Mouse (Mus musculus): ENCODE measurements around the gene Dnajc10. TPM values are rescaled to one million over a fixed set of nuclear protein-coding genes. Genes with fewer than 3 reads are reported as not detected.

Dnajc10 gene
- polyA plus RNA-seq, 1 experiment from 2014 or later, result 47.2 TPM

- Histone ChIP-seq H3K4me2 (no peak overlapping the region), H3K9ac (no peak overlapping the region), H3K27me3 (no peaks in the 10 kb centered on the region), H3K4me1 (replicated peaks) (no peaks in the 10 kb centered on the region), H3K4me3 (no peak overlapping the region), H3K9me3 (replicated peaks) (no peaks in the 10 kb centered on the region), H3K27ac (no peak overlapping the region), H3K36me3 (no peaks in the 10 kb centered on the region)
- no peak for ATAC-seq (replicated peaks; ENCODE audit: insufficient number of reproducible peaks, insufficient read depth, low FRiP score, low read depth)
- 78% methylated on average over 4 of the region's 4 CpGs for WGBS
These were observed 14.5 kb upstream of the Dnajc10 start for GRCm38 (mm10) chr2:80300806-80301205.

GRCm38 (mm10) chr2:80303957-80304356, 11.3 kb upstream of the Dnajc10 start:
- Histone ChIP-seq H3K9ac (no peak overlapping the region), H3K27me3 (no peaks in the 10 kb centered on the region), H3K36me3 (no peaks in the 10 kb centered on the region), H3K4me3 (no peak overlapping the region), H3K27ac (no peak overlapping the region), H3K9me3 (replicated peaks) (no peaks in the 10 kb centered on the region), H3K4me2 (no peak overlapping the region), H3K4me1 (replicated peaks) (no peaks in the 10 kb centered on the region)
- 76% methylated on average over 2 of the region's 2 CpGs for WGBS
- no peak for ATAC-seq (replicated peaks; ENCODE audit: insufficient number of reproducible peaks, insufficient read depth, low FRiP score, low read depth)

- Histone ChIP-seq H3K27ac (no peak overlapping the region), H3K4me2 (no peak overlapping the region), H3K9ac (no peak overlapping the region), H3K36me3 (no peaks in the 10 kb centered on the region), H3K9me3 (replicated peaks) (no peaks in the 10 kb centered on the region), H3K4me3 (no peak overlapping the region), H3K27me3 (no peaks in the 10 kb centered on the region), H3K4me1 (replicated peaks) (no peaks in the 10 kb centered on the region)
- no peak for ATAC-seq (replicated peaks; ENCODE audit: insufficient number of reproducible peaks, insufficient read depth, low FRiP score, low read depth)
- WGBS, result 81% methylated on average over 3 of the region's 3 CpGs
These were observed 7.6 kb upstream of the Dnajc10 start for GRCm38 (mm10) chr2:80307701-80308100.

GRCm38 (mm10) chr2:80309775-80310174, 5.5 kb upstream of the Dnajc10 start:
- no peaks in the 10 kb centered on the region for H3K36me3 ChIP-seq
- H3K27ac ChIP-seq, result no peak overlapping the region
- no peak for ATAC-seq (replicated peaks; ENCODE audit: insufficient number of reproducible peaks, insufficient read depth, low FRiP score, low read depth)
- no peak overlapping the region for H3K9ac ChIP-seq
- H3K4me3 ChIP-seq, result no peak overlapping the region
- H3K4me2 ChIP-seq, result no peak overlapping the region
- H3K9me3 ChIP-seq (replicated peaks), result no peaks in the 10 kb centered on the region
- H3K4me1 ChIP-seq (replicated peaks), result 0 out of 2 replicates have a peak, but pooled peaks cover 1% of the 10 kb centered on the region
- WGBS, result 74% methylated on average over 4 of the region's 4 CpGs
- H3K27me3 ChIP-seq, result no peaks in the 10 kb centered on the region

GRCm38 (mm10) chr2:80310772-80311171, 4.5 kb upstream of the Dnajc10 start:
- ATAC-seq (replicated peaks; ENCODE audit: insufficient number of reproducible peaks, insufficient read depth, low FRiP score, low read depth), result no peak
- Histone ChIP-seq H3K4me1 (replicated peaks) (0 out of 2 replicates have a peak, but pooled peaks cover 2% of the 10 kb centered on the region), H3K27ac (no peak overlapping the region), H3K9ac (no peak overlapping the region), H3K4me2 (no peak overlapping the region), H3K36me3 (no peaks in the 10 kb centered on the region), H3K9me3 (replicated peaks) (no peaks in the 10 kb centered on the region), H3K4me3 (no peak overlapping the region), H3K27me3 (no peaks in the 10 kb centered on the region)
- WGBS, result 20% methylated on average over 4 of the region's 4 CpGs

GRCm38 (mm10) chr2:80311350-80311749, 3.9 kb upstream of the Dnajc10 start:
- H3K27me3 ChIP-seq, result no peaks in the 10 kb centered on the region
- H3K4me2 ChIP-seq, result no peak overlapping the region
- H3K9me3 ChIP-seq (replicated peaks), result no peaks in the 10 kb centered on the region
- no peak overlapping the region for H3K4me3 ChIP-seq
- H3K4me1 ChIP-seq (replicated peaks), result peaks cover 7% of the 10 kb centered on the region; the same call in 1 of the 2 replicates
- no peaks in the 10 kb centered on the region for H3K36me3 ChIP-seq
- WGBS, result 60% methylated on average over 4 of the region's 4 CpGs
- no peak overlapping the region for H3K9ac ChIP-seq
- no peak overlapping the region for H3K27ac ChIP-seq
- no peak for ATAC-seq (replicated peaks; ENCODE audit: insufficient number of reproducible peaks, insufficient read depth, low FRiP score, low read depth)

GRCm38 (mm10) chr2:80314201-80314600, 1.1 kb upstream of the Dnajc10 start:
- Histone ChIP-seq H3K4me3 (no peak overlapping the region), H3K27me3 (no peaks in the 10 kb centered on the region), H3K4me2 (no peak overlapping the region; the same call in 1 of the 2 replicates), H3K36me3 (no peaks in the 10 kb centered on the region; the same call in 1 of the 2 replicates), H3K27ac (no peak overlapping the region), H3K4me1 (replicated peaks) (peaks cover 7% of the 10 kb centered on the region; the same call in 1 of the 2 replicates), H3K9ac (no peak overlapping the region), H3K9me3 (replicated peaks) (no peaks in the 10 kb centered on the region)
- ATAC-seq (replicated peaks; ENCODE audit: insufficient number of reproducible peaks, insufficient read depth, low FRiP score, low read depth), result no peak
- 49% methylated on average over 1 of the region's 1 CpGs for WGBS

- Histone ChIP-seq H3K27me3 (no peaks in the 10 kb centered on the region), H3K27ac (peak overlapping the region; percentile 91), H3K36me3 (peaks cover 4% of the 10 kb centered on the region), H3K9me3 (replicated peaks) (no peaks in the 10 kb centered on the region), H3K9ac (peak overlapping the region; percentile 89), H3K4me3 (peak overlapping the region; percentile 96), H3K4me1 (replicated peaks) (peaks cover 7% of the 10 kb centered on the region; the same call in 1 of the 2 replicates), H3K4me2 (peak overlapping the region; percentile 84)
- 43% methylated on average over 7 of the region's 7 CpGs for WGBS
- ATAC-seq (replicated peaks; ENCODE audit: insufficient number of reproducible peaks, insufficient read depth, low FRiP score, low read depth), result no peak
These were observed 418 bp upstream of the Dnajc10 start for GRCm38 (mm10) chr2:80314854-80315241.

- no peak overlapping the region for H3K4me3 ChIP-seq
- peaks cover 59% of the 10 kb centered on the region for H3K36me3 ChIP-seq
- no peaks in the 10 kb centered on the region for H3K9me3 ChIP-seq (replicated peaks)
- H3K9ac ChIP-seq, result no peak overlapping the region
- ATAC-seq (replicated peaks; ENCODE audit: insufficient number of reproducible peaks, insufficient read depth, low FRiP score, low read depth), result no peak
- 92% methylated on average over 4 of the region's 4 CpGs for WGBS
- no peaks in the 10 kb centered on the region for H3K27me3 ChIP-seq
- no peaks in the 10 kb centered on the region for H3K4me1 ChIP-seq (replicated peaks)
- no peak overlapping the region for H3K4me2 ChIP-seq
- H3K27ac ChIP-seq, result no peak overlapping the region
These were observed 7.6 kb downstream of the Dnajc10 start for GRCm38 (mm10) chr2:80322878-80323277.

- Histone ChIP-seq H3K27me3 (no peaks in the 10 kb centered on the region), H3K36me3 (peaks cover 68% of the 10 kb centered on the region), H3K4me2 (no peak overlapping the region), H3K4me1 (replicated peaks) (no peaks in the 10 kb centered on the region), H3K4me3 (no peak overlapping the region), H3K27ac (no peak overlapping the region), H3K9me3 (replicated peaks) (no peaks in the 10 kb centered on the region), H3K9ac (no peak overlapping the region)
- no peak for ATAC-seq (replicated peaks; ENCODE audit: insufficient number of reproducible peaks, insufficient read depth, low FRiP score, low read depth)
- WGBS, result 86% methylated on average over 2 of the region's 2 CpGs
These were observed 10.5 kb downstream of the Dnajc10 start for GRCm38 (mm10) chr2:80325779-80326178.

- Histone ChIP-seq H3K4me1 (replicated peaks) (no peaks in the 10 kb centered on the region), H3K4me2 (no peak overlapping the region), H3K9ac (no peak overlapping the region), H3K9me3 (replicated peaks) (no peaks in the 10 kb centered on the region), H3K27me3 (no peaks in the 10 kb centered on the region), H3K36me3 (peaks cover 63% of the 10 kb centered on the region), H3K4me3 (no peak overlapping the region), H3K27ac (no peak overlapping the region)
- ATAC-seq (replicated peaks; ENCODE audit: insufficient number of reproducible peaks, insufficient read depth, low FRiP score, low read depth), result no peak
- WGBS, result 89% methylated on average over 6 of the region's 6 CpGs
These were observed 12.0 kb downstream of the Dnajc10 start for GRCm38 (mm10) chr2:80327272-80327671.

- Histone ChIP-seq H3K27me3 (no peaks in the 10 kb centered on the region), H3K9me3 (replicated peaks) (no peaks in the 10 kb centered on the region), H3K9ac (no peak overlapping the region), H3K4me3 (no peak overlapping the region), H3K4me2 (no peak overlapping the region), H3K4me1 (replicated peaks) (no peaks in the 10 kb centered on the region), H3K27ac (no peak overlapping the region), H3K36me3 (peaks cover 59% of the 10 kb centered on the region)
- WGBS, result 91% methylated on average over 7 of the region's 7 CpGs
- ATAC-seq (replicated peaks; ENCODE audit: insufficient number of reproducible peaks, insufficient read depth, low FRiP score, low read depth), result no peak
These were observed 13.8 kb downstream of the Dnajc10 start for GRCm38 (mm10) chr2:80328961-80329653.
